Mouse (Mus musculus) common myeloid progenitor, adult 5-6 weeks (primary cell): ENCODE results near the gene Golga4. TPM values are rescaled to one million over a fixed set of nuclear protein-coding genes. Genes with fewer than 3 reads are reported as not detected.

Experiments
- ATAC-seq: replicated peaks from 2 replicates; pipeline ENCODE4 v1.8.0; 2016; ENCODE audit warnings: low read depth, mild to moderate bottlenecking, moderate TSS enrichment, inconsistent platforms; ENCODE audit not compliant: poor library complexity, severe bottlenecking
- total RNA-seq: library from RNA; stranded (forward); fragments of 200-1000, 187-1606 nt; gene quantifications from 2 replicates; pipeline ENCODE4 v1.2.3, GENCODE M21; 2017

The Golga4 gene
- total RNA-seq, 1 experiment from 2014 or later = 86.7 TPM

DNA sequence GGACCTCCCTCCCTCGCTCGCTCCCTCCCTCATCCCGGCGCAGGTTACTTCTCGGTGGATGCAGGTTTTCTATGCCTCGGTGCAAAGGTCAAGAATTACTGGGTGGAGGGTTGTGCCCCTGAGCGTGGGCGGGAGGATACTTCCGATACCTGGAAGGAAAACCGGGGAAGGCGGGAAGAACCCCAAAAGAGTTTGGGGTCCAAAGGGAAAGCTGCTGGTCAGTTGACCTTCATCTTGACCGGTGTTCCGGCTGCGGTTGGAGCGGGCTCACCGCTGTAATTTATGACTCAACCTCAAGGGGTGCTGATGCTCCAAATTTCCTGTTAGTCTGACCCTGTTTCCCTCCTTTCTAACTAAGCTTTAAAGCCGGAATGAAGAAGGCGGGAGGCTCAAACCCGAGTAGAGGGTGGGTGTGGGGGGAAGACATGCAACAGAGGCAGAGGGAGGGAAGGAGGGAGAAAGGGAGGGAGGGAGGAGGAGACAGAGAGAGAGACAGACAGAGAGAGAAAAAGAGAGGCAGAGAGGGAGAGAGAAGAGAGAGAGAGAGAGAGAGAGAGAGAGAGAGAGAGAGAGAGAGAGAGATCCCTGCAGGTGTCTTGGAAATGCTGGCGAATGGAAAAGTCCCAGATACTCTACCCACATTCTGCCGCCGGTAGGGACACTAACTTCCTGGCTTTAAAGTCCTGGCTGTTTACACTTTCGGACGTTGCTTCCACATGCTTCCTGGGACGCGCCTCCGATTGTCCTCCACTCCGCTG lies 17.8 kb upstream of the Golga4 start:
- ATAC-seq = peak; percentile 39; the same call in 1 of the 2 replicates

DNA sequence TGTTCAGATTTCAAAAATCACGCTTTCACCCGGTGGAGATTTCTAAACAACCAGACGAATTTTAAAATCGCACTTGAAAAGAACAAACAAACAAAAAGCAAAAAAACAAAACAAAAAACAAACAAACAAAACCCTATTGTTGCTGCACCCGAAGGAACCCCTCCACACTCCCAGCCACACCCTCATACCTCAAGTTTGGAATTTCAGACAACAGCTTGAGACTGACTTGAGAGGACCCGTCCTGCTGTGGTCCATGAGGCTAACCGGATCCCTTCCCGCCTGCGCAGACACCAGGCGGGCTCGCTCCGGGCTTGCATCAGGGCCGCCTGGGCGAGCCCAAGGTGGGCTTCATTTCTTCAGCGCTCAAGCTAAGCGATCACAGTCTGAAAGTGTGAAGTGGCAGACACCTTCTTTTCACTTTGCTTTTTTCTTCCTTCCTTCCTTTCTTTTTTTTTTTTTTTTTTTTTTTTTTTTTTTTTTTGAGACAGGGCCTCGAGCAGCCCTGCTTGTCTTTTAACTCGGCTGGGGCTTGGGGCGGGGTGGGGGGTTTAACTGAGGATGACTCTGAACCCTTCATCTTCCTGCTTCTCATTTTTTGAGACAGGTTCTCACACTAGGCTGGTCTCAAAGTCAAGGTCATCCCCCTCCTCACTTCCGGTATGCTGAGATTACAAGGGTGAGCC lies 17.0 kb upstream of the Golga4 start:
- ATAC-seq = no peak; the same call in 1 of the 2 replicates

DNA sequence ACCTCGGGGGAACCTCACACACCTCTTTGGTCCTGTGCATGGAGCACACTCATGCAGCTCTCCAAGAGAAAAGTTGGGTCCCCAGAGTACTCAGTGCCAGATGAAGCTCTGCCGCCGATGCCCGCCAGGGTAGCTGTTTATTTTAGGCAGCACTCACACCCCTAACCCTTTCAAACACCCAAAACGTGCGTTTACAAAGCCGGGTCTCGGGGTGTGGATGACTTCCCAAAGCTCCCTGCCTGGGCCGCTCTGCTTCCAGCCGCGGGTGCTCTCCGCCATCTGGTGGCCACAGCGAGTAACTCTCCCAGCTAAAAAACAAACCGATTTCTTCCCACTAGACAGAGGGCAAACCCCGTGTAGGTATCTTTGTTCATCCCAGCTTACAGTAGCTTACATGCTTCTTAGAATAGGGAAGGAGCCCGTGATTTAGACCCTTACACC lies 16.5 kb upstream of the Golga4 start:
- ATAC-seq = peak; percentile 84

DNA sequence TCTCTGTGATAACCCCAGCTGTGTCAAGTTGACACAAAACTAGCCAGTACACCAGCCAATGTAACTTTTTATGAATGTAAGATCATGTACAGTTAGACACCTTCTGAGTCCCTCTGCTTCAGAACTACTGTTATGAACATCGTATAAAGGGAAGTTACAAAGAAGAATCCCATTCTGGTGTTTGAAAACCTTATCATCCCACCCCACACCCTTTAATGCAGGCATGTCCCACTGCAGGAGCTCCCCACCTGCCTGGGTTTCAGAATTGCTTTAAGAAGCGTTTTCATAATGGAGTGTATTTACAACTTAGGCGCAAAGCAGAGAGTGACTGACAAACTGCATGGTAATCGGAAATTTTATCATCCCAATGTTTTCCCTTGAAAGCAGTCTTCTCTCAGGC lies 14.9 kb upstream of the Golga4 start:
- ATAC-seq = no peak

DNA sequence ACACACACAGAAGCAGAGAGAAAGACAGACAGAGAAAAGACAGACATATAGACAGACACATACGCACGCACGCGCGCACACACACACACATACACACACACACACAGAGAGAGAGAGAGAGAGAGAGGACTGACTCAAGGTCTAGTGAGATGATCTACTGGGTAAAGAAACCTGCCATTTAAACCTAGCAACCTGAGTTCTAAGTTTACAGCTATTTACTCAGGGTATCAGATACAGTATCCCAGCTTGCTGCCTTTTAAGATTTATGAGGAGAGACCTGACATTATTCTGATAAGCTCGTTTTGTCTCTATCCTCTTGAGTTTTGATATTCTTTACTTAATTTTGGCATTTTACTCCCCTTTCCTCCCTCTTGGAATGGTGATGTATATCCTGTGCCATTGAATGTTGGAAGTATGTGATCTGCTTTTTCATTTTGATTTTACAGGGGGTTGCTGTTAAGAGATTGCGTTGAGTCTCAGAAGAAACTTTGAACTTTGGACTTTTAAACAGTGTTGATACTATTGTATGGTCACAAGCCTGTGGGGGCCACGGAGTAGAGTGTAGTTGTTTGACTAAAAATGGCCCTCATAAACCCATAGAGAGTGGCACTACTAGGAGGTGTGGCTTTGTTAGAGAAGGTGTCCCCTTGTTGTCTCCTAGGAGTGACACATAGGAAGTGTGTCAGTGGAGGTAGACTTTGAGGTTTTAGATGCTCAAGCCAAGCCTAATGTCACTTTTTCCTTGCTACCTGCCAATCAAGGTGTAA lies 13.0 kb upstream of the Golga4 start:
- ATAC-seq = no peak

DNA sequence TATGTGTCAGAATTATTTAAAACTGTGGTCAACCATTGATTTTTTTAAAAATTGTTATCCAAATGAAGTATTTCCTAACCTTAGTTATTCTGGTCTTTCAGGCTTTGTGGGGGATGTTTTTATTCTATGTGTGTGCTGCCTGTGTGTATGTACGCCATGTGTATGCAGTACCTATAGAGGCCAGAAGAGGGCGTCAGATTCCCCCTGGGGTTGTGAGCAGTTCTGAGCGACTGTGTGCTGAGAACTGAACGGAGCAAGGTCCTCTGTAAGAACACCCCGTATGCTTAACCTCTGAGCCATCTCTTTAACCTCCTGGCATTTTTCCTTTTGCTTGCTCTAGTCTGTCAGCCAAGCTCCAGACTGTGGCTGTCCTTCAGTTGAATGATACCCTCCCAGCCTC lies 12.0 kb upstream of the Golga4 start:
- no peak for ATAC-seq

DNA sequence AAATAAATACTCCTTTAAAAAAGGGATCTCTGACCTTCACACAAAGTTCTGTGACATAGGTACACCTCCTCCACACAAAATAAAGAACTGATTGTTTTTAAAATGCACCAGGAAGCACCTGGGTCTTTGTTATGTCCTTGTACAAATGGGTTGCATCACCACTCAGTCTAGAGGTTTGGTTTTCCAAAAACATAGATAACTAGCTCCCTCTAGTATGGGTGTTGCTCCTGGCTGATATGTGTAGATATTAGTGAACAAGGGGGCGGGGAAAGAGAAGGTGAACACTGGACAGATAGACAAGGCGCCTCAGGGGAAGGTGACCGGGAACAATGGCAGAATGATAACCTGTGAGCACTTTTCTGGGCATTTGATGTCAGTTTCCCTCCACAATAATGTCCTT lies 10.1 kb upstream of the Golga4 start:
- ATAC-seq = no peak

DNA sequence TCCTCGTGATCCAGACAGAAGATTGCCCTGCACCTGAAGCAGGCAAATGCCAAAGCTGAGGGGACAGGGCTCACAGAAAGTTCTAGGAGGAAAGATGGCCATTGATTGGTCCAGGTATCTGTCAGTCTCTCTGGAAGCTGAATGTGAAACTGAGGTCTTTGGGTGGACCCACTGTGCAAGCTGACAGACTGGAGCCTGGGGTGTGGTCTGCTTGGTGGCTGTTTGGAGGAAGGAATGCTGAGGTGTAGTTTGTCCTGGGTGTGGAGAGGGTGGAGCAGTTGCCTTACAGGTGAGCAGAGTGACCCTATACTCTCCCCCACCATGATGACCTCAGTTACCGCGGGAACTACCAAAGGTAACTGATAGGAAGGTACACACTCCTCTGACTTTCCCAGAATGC lies 9.1 kb upstream of the Golga4 start:
- ATAC-seq = no peak

DNA sequence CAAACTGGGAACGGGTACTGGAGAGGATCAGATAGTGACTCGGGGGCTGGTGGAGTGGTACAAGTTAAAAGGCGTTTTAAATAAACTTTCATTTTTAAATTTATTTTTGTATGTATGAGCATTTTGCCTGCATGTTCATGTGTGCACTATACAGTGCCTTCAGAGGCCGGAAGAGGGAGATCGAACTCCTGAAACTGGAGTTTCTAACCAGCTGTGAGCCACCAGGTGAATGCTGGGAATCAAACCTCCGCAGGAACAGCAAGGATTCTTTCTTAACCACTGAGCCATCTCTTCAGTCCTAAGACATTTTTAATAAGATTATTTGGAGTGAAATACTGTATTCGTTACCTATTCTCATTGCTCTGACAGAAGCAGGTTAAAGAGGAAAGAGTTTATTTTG lies 8.0 kb upstream of the Golga4 start:
- ATAC-seq = no peak

DNA sequence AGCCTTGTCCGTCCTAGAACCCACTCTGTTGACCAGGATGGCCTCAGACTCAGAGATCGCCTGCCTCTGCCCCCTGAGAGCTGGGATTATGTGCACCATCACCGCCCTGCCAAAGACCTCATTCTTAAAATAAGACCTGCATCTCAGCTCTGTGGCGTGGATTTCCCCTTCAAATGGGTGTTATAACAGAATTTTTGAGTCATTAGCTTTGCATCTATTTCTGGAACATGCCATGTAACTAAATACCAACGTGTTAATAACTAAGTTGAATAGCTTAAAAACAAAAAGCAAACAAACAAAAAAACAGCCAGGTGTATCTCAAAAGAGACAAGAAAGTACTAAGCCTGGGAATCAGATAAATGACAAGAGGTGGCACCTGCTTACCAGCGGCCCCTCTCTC lies 5.1 kb upstream of the Golga4 start:
- ATAC-seq = no peak

DNA sequence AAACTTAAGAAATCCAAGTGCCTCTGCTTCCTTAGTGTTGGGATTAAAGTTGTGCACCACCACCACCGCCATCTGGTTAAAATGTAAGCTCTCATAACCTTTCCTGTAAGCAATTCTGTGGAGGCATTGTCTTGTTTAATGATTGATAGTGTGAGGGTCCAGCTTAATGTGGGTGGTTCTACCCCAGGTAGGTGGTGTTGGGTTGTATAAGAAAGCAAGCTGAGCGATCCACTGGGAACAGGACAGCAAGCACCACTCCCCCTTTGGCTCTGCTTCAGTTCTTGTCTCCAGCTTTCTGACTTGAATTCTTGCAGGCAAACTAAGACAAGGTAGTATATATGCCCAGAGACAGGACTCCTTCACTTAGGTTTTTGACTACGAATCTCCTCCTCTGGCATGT lies 1.4 kb upstream of the Golga4 start:
- no peak for ATAC-seq

DNA sequence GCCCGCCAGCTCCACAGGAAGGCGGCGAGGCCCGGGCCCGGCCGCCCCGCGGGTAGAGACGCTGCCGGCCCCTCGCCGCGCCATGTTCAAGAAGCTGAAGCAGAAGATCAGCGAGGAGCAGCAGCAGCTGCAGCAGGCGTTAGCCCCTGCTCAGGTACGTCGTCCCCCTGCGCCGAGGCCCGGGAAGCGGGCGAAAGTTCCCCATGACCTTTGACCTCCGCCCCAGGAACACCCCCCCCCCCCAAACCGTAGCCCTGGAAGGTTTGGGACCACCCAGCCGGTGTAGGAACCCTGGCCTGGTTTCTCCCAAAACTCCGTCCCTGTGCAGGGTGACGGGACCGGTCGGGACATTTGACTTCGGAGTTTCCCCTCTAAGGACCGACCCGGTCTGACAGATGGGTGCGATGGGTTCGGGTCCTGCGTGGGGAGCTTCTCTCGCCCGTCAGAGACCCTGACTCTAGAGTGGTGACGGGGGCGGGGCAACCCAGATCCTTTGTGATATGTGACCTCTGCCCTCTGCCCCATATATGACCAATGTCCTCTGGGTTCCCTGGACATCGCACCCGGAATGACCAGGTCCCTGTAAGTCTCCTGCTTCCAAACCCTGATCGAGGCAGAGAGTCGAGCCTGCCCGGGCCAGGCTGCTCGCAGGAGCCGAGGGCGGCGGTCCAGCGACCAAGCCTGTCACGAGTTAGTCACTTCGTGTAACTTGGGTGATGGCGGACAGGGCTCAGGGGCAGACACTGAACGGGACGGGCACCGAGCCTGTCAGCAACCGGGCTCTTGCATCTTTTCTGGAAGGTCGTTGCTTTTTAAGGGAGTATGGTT lies 551 bp downstream of the Golga4 start:
- ATAC-seq = peak; percentile 52

DNA sequence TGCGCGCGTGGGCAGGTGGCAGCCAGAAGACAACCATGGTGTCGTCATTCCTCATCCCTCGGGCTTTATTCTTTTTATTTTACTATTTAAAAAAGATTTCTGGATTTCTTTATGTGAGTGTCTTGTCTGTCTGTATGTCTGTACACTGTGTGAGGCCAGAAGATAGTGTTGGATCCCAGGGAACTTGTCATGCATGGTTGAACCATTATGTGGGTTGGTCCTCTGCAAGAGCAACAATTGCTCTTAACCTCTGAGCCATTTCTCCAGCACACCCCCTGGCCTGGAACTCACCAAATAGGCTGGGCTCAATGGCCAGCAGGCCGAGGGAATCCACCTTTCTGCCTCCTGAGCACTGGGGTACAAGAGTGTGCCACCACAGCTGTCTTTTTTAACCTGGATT lies 1.5 kb downstream of the Golga4 start:
- no peak for ATAC-seq

DNA sequence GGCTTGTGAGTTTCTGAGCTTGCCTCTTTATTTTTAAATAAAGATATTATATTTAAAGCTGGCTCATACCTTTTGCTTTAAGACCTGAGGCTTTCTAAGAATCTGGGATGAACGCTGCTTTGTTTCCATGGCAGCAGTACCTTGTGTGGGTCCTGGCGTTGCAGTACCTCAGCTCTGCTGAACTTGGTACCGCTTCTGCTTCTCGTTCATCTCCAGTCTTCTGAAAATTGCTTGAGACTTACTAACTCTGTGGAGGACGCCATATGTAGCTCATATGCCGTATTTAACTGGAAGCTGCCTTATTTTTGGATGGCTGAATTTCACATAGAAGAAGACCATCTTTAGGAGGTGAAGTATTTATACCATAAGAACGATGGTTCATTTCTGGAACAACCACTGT lies 2.5 kb downstream of the Golga4 start:
- ATAC-seq = no peak

DNA sequence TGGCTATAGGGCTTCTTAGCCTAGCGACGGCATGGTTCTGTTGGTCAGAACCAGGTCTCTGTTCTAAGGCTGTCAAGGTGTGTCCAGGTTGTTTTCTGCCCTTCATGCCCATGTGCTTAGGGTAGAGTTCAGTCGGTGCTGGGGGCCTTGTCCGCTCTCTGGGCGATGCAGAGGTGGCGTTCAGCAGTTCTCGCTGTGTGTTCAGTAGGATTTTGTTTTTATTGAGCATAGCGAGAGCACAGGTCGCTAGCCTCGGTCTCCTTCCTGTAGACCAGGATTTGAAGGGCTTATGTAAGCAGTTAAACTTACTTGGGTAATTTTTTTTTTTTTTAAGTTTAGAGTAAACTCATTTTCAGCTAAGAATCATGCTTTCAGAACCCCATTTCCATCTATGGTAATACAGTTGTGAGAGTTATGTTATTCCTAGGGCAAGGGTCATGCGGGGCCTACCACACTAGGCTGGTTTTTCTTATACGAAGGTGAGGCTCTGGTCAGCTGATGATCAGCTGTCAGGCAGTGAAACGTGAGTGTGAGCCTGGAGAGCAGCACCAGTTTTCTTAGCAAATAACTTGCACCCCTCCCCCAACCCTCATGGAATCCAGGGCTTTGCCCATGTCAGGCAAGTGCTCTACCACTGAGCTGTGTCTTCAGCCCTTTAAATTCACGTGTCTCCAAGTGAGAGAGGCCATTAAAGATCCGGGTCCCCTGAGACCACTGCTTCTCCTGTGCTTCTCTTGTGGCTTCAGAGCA lies 5.0 kb downstream of the Golga4 start:
- ATAC-seq = no peak

DNA sequence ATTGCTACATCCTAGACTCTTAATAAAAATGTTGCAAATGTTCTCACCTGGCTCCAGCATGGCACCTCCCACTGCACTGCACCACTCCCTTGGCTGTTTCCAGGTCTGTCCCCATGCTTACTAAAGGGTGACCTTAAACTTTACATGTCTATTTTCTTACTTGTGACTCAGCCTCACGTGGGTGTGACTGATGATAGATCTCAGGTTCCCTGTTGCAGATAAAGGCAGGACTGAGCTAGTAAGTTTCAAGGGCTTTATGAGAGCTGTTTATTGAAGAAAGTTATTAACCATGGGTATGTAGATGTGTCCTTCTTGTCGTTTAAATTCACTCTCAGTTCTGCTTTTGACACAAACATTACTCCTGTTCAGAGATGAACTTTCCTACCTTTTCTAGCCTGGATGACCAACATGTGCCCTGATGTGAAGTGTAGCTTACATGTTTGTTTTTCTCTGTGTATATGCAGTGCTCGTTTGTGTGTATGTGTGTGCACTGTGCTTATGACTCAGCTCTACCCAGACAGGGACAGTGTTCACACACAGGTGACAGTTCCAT lies 6.7 kb downstream of the Golga4 start:
- no peak for ATAC-seq

DNA sequence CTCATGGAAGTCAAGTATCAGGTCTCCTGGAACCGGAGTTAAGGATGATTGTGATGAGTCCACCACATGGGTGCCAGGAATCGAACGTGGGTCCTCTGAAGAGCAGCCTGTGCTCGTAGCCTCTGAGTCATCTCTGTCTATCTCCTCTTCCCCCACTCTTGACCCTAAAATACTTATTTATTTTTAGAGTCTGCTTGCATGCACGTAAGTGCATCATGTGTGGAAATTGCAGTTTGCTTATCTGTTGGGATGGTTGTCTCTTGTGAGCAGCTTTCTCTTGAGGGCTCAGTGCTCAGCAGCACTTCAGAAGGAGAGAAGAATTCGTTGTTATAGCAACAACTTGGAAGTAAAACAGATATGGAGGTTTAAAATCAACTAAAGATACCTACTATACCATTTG lies 9.4 kb downstream of the Golga4 start:
- no peak for ATAC-seq

DNA sequence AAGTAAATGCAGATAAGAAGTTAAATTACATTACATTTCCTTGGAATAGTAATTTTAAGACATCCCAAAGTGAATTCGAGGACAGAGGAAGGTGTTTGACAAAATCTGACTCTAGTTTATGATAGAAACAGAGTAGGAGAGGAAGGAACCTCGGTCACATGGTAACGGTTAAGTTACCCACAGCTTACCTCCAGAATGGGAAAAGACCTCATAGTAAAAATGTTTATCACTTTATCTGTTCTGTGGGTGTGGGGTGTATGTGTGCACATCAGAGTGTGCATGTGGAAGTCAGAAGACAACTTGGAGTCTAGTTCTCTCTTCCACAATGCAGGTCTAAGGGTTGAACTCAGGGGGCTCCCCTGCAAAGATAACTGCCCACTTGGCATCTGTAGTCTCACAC lies 10.1 kb downstream of the Golga4 start:
- no peak for ATAC-seq

DNA sequence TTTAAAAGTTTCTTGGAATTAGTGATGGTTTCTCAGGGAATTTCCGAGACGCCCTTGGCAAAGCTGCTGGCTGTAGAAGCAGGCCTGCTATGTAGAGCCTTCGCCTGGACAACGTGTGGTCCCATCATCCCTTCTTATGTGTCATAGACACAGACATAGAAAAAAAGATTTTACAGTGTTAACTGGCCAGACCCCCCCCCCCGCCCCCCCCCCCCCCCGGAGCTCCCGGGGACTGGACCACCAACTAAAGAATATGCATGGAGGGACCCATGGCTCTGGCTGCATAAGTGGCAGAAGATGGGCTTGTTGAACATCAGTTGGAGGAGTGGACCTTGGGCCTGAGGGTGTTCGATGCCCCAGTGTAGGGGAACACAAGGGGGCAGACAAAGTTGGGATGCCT lies 11.6 kb downstream of the Golga4 start:
- ATAC-seq = no peak
